Mouse (Mus musculus) central nervous system, embryonic 18 days (tissue): ENCODE data around the gene Npr2. TPM values are rescaled to one million over a fixed set of nuclear protein-coding genes. Genes with fewer than 3 reads are reported as not detected.

ENCODE experiments used
- polyA plus RNA-seq: library from polyadenylated mRNA; depleted of rRNA; stranded (reverse); fragments of >200 nt; gene quantifications from 2 replicates; pipeline ENCODE4 v1.2.3, GENCODE M21; 2012; rRNA removed

Npr2 gene
- 71.9 and 77.8 TPM in 2 replicates for polyA plus RNA-seq

DNA sequence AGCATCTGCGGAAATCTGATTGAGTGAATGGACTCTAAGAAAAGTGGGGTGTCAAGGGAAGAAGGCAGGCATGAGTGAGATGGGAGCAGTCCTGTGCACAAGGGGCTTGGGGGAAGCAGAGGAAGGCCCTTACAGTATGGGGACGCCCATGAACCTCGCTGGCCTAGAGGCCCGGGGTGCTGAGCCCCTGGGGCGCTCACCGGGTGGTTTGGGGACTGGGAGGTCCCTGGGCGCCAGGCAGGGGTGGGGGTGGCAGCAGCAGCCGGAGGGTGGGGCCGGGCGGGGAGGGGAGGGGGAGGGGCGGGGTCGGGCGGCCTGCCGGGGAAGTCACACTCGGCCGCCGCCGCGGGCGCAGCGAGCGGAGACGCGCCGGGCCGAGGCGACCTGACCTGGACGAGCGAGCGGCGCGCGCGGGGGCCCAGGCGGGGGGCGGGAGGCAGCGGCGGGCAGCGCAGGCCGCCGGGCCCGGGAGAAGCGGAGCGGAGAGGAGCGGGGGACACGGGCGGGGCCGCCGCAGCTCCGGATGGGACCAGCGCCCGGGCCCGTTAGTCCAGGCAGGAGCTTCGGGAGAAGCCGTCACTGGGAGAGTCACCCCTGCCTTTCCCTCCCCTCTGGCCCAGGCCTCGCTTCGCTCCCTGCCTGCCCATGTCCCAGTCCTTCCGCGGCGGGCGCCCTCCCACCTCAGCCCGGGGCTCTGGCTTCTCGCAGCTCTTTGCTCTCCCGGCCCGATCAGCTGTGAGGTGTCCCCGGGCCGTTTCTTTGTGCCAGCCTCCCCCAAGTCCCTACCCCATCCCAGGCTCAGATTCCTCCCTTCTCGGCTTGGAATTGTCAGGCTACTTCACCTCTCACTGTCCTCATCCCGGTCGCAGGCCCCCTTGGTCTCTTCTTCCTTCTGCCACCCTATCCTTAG is at the start of gene Npr2:
Gene Npr2 (plus strand): TSS at position 890 of the 910 bp plus-strand sequence.

DNA sequence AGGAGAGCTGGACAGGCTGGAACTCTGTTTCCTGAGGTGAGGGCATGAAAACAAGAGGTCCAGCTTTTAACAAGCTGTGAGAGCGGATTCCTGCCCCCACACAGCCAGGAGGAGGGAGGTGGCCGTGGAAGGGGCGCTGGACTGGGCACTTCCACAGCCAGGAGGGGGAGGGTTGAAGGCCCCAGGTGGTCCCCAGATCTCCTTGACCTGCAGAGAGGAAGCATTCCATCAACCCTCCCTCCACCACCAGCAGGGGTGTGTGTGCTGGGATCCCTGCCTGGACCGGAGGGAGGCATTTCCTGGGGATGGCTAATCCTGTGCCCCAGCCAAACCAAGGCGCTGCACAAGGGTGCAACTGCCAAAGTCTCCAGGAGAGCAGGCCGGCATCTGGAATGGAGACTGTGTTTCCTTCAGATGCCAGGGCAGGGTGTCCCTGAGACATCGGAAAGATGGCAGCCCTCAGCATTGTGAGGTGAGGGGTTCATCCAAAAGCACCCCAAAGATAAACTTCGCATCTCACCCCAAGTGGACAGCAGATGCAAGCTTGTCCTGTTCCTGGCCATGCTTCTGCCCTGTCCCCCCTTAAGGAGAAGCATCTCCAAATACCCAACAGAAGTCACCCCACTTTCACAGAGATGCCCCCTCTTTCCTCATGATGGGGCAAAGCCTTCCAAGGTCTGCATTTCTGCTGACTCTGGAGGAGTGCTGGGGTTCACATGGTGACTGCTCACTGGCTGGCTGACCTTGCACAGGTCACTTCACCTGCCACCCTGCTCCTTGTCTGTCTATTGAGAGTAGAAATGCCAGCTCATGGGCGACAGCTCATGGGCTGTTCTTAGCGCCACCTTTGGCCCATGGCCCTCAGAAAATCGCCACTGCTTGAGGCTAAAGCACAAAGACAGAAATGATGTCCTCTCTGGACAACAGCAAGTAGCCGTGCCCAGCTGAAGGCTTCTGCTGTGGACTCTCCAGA is 47.0 kb upstream of the Npr2 start, which contains the start of gene Msmp:
Gene Msmp (minus strand): TSS at position 51 of the 973 bp plus-strand sequence.

DNA sequence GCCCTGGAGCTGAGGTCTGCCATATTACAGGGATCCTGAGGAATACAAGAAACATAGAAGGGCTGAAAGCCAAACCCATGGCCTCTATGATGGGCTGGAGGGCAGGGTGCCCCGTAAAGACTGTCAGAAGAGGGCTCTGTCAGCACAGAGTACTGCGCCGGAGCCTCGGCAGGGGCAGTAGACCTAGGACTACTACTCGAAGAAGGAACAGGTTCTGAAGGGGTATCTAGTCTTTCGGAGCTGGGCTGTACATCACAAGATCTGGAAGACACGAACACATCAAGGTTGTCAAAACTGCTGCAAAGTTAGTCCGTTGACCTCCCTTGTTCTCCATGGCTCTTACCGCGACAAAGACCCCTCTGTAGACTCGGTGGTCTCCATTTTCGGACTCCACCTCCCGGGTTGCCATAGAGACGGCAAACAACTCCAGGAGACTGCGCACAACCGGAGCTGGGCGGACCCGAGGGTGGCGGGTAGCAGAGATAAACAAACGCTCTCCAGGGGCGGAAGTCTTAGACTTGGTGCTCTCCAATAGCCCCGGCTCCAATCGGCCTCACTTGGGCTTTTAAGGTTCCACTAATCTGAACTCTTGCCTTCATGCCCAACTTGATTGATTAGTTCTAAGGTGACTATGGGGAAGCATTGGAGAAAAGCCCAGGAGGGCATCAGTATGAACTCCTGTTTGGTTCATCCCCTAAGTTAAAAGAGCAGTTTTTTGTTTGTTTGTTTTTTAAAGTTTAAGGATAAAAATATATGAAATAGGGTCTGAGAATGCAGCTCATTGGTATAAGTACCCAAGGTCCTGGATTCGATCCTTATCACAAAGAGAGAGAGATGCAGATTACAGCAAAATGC is 21.7 kb downstream of the Npr2 start, which contains the start of gene Spag8:
Gene Spag8 (minus strand): TSS at position 434 of the 855 bp plus-strand sequence.

DNA sequence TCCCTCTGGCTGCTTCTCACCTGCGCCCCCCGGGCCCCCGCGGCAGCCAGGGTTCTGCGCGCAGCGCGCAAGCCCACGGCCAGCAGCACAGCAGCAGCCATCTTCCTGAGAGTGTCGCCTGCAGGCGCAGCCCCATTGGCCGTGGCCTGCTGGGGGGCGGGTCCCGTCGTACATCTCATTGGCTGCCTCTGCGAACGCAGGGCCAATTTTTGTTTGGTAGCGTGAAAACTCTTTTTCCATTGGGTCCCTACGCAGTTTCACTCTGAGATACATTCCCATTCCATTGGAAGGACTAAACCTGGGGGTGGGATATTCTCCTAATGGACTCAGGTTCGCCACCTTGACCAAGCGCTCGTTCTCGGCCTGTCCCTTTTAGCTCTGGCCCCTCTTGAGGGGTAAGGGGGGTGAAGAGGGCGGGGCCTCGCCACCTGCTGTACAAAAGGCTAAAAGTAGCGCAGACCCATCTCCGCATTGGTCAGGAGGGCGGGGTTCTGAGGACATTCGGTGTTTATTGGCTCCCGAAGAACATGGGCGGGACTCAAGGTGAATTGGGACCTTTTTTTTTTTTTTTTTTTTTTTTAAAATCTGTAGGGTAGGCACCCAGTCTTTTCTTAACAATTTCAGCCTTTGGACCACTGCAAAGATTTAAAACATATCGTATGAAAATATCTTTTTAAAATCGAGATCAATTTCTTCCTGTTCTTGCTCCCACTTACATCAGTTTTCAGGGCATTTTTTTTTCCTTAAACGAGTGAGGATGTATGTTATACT is 24.8 kb downstream of the Npr2 start, which contains the start of gene Hint2:
Gene Hint2 (minus strand): TSS at position 128 of the 771 bp plus-strand sequence.

DNA sequence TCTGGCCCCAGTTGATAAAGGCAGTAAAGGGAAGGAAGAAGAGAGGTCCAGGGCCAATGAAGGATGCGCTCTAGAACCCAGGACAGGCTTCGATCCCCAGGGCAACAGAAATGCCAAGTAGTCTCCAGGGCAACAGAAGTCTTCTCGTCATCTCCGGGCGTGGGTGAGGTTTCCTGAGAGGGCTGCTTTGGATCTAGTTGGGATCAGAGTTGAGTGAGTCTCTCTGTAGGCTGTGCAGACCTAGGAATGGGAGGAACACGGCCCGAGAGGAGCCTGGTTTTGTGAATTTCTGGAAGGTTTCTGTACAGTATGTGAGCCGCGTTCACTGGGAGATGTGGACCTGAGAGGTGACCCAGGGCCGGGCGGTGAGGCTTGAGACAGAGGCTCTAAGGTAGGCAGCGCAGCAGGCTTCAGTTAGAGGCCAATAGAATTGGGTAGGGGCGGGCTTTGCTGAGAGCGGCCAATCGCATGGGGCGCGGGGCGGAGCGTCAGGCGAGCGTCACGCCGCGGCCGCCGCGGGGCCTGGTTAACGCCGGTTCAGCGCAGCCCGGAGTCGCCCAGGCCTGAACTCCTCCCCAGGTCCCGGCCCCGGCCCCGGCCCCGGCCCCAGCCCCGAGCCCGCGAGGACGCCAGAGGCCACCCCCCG is 37.2 kb downstream of the Npr2 start, which contains the start of the genes Tmem8b and Fam221b:
Gene Tmem8b (plus strand): TSS at position 190 of the 646 bp plus-strand sequence.
Gene Fam221b (minus strand): TSS at position 364 of the 646 bp plus-strand sequence.

DNA sequence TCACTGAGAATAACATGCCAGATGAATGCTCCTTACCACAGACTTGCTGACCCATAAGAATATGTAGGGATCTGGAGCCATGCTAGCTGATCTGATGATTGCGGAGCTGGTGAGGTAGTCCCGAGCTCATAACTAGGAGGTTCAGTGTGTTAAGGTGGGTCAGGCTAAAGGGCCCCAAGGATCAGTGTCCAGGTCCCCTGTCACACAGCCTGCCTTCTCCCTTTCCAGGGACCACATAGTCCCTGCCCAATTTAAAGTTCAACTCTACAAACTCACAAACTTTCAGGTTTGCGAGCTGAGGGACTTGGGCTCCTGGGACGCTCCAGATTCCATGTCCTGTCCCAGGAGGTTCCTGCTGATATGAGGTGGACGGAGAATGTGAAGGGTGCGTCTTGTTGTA is 69.0 kb downstream of the Npr2 start, which contains the start of gene Olfr70:
Gene Olfr70 (minus strand): TSS at position 101 of the 400 bp plus-strand sequence.

Other genes starting within 250 kb of the Npr2 start
- gene Rusc2, start 250.0 kb upstream of the Npr2 start, polyA plus RNA-seq = 49.6 and 65.2 TPM in 2 replicates
- gene Fam166b, start 202.8 kb upstream of the Npr2 start, polyA plus RNA-seq = 2.2 and 2.9 TPM in 2 replicates
- gene Tesk1, start 190.0 kb upstream of the Npr2 start, polyA plus RNA-seq = 71.9 and 81.1 TPM in 2 replicates
- gene Cd72, start 177.3 kb upstream of the Npr2 start, polyA plus RNA-seq = 0.18 and 0.72 TPM in 2 replicates
- 0.09 and 0.19 TPM in 2 replicates for gene Sit1, start 148.2 kb upstream of the Npr2 start, polyA plus RNA-seq
- 101 and 113 TPM in 2 replicates for gene Ccdc107, start 139.0 kb upstream of the Npr2 start, polyA plus RNA-seq
- gene Arhgef39, start 132.2 kb upstream of the Npr2 start, polyA plus RNA-seq = 10.2 and 13.0 TPM in 2 replicates
- gene Car9, start 125.0 kb upstream of the Npr2 start, polyA plus RNA-seq = 0.35 and 0.60 TPM in 2 replicates
- gene Tpm2, start 108.2 kb upstream of the Npr2 start, polyA plus RNA-seq = 9.1 and 53.0 TPM in 2 replicates
- 54.1 and 62.0 TPM in 2 replicates for gene Creb3, start 69.6 kb upstream of the Npr2 start, polyA plus RNA-seq
- 55.2 and 59.4 TPM in 2 replicates for gene Tln1, start 69.2 kb upstream of the Npr2 start, polyA plus RNA-seq
- 34.5 and 36.5 TPM in 2 replicates for gene Rgp1, start 53.2 kb upstream of the Npr2 start, polyA plus RNA-seq
- 94.5 and 96.8 TPM in 2 replicates for gene Gba2, start 53.1 kb upstream of the Npr2 start, polyA plus RNA-seq
- gene Msmp, start 47.4 kb upstream of the Npr2 start, polyA plus RNA-seq = not detected in 2 replicates
- 6.9 and 7.0 TPM in 2 replicates for gene Spag8, start 21.7 kb downstream of the Npr2 start, polyA plus RNA-seq
- 45.5 and 47.2 TPM in 2 replicates for gene Hint2, start 24.5 kb downstream of the Npr2 start, polyA plus RNA-seq
- gene Tmem8b, start 37.0 kb downstream of the Npr2 start, polyA plus RNA-seq = 18.2 and 24.2 TPM in 2 replicates
- 0.30 and 0.33 TPM in 2 replicates for gene Fam221b, start 37.2 kb downstream of the Npr2 start, polyA plus RNA-seq
- not detected in 2 replicates for gene Olfr70, start 68.9 kb downstream of the Npr2 start, polyA plus RNA-seq
- not detected in 2 replicates for gene Olfr71, start 78.3 kb downstream of the Npr2 start, polyA plus RNA-seq
- gene Hrct1, start 95.3 kb downstream of the Npr2 start, polyA plus RNA-seq = 0.53 and 0.57 TPM in 2 replicates
- gene Spaar, start 98.1 kb downstream of the Npr2 start, polyA plus RNA-seq = 0.23 and 0.47 TPM in 2 replicates
- not detected in 2 replicates for gene Olfr159, start 139.1 kb downstream of the Npr2 start, polyA plus RNA-seq
- not detected in 2 replicates for gene Olfr156, start 192.0 kb downstream of the Npr2 start, polyA plus RNA-seq
- not detected in 2 replicates for gene Olfr157, start 208.3 kb downstream of the Npr2 start, polyA plus RNA-seq
- not detected in 2 replicates for gene Olfr155, start 219.6 kb downstream of the Npr2 start, polyA plus RNA-seq
- gene Reck, start 243.6 kb downstream of the Npr2 start, polyA plus RNA-seq = 9.9 and 10.3 TPM in 2 replicates